Mouse (Mus musculus) gastrocnemius, postnatal 25 days (tissue): ENCODE results near the gene Mst1. TPM values are rescaled to one million over a fixed set of nuclear protein-coding genes. Genes with fewer than 3 reads are reported as not detected.
A peak's percentile ranks its signal among the peaks of the same experiment; 100 is the strongest.

ENCODE experiments used
- DNase-seq: peaks from one replicate; pipeline ENCODE4 v3.0.0; 2022
- total RNA-seq, 2 experiments: library from RNA; stranded (reverse); gene quantifications; 1 replicate in 1 of 2; 2 replicates in 1 of 2; pipeline ENCODE4 v1.2.3; 2021

The Mst1 gene
- total RNA-seq, 2 experiments from 2014 or later, result not detected

- DNase-seq, result no peak
These were observed 24.7 kb downstream of the Mst1 start for GRCm38 (mm10) chr9:108104766-108105548.

GRCm38 (mm10) chr9:108105549-108105863 is 25.3 kb downstream of the Mst1 start:
- DNase-seq, result no peak

- no peak for DNase-seq
These were observed 25.9 kb downstream of the Mst1 start for GRCm38 (mm10) chr9:108106090-108106489.

- DNase-seq, result no peak
These were observed 27.6 kb downstream of the Mst1 start for GRCm38 (mm10) chr9:108107867-108108266.

GRCm38 (mm10) chr9:108110160-108110559 is 29.9 kb downstream of the Mst1 start:
- DNase-seq, result no peak

- peak; percentile 19 for DNase-seq
These were observed 30.9 kb downstream of the Mst1 start for GRCm38 (mm10) chr9:108111101-108111592.

GRCm38 (mm10) chr9:108111593-108112121 is 31.4 kb downstream of the Mst1 start:
- no peak for DNase-seq

GRCm38 (mm10) chr9:108112719-108113340 is 32.6 kb downstream of the Mst1 start:
- peak; percentile 76 for DNase-seq

- no peak for DNase-seq
These were observed 35.2 kb downstream of the Mst1 start for GRCm38 (mm10) chr9:108115290-108116077.

GRCm38 (mm10) chr9:108117143-108117542 is 36.9 kb downstream of the Mst1 start:
- DNase-seq, result no peak

GRCm38 (mm10) chr9:108119891-108120411 is 39.7 kb downstream of the Mst1 start:
- peak; percentile 78 for DNase-seq

- DNase-seq, result no peak
These were observed 40.4 kb downstream of the Mst1 start for GRCm38 (mm10) chr9:108120671-108121070.

GRCm38 (mm10) chr9:108121170-108121969 is 41.1 kb downstream of the Mst1 start:
- peak; percentile 41 for DNase-seq

GRCm38 (mm10) chr9:108123916-108124315 is 43.7 kb downstream of the Mst1 start:
- no peak for DNase-seq

- no peak for DNase-seq
These were observed 45.5 kb downstream of the Mst1 start for GRCm38 (mm10) chr9:108125731-108126130.

- no peak for DNase-seq
These were observed 46.4 kb downstream of the Mst1 start for GRCm38 (mm10) chr9:108126436-108127180.

GRCm38 (mm10) chr9:108128248-108128647 is 48.0 kb downstream of the Mst1 start:
- DNase-seq, result no peak

GRCm38 (mm10) chr9:108129042-108129948 is 49.1 kb downstream of the Mst1 start:
- no peak for DNase-seq

GRCm38 (mm10) chr9:108131502-108131901 is 51.3 kb downstream of the Mst1 start:
- no peak for DNase-seq

GRCm38 (mm10) chr9:108132373-108132772 is 52.1 kb downstream of the Mst1 start:
- no peak for DNase-seq
